Comparison of ENCODE assay signal across 9 mouse cellular contexts in genomic region chr8:126734743-126735487, GRCm38 (mm10).
DNase-seq lines count a peak whose midpoint lies in the region; ATAC-seq lines count a peak whose summit lies in the region.
"Had no signal": no experiment of that assay in that cellular context is flagged by ENCODE, and none has a peak within 500 bp of the region (broad histone marks: within the 10 kb centered on the region; RNA-seq: fewer than 3 reads in every experiment).

No protein-coding gene starts in this region.

- ATAC-seq in embryonic facial prominence, embryonic 12.5 days (ENCODE audit: insufficient number of reproducible peaks, insufficient read depth, low FRiP score, low TSS enrichment): no peak
- ATAC-seq in intestine, embryonic 16.5 days: no peak
- no peak for ATAC-seq in neural tube, embryonic 13.5 days (ENCODE audit: low read depth)

- no peaks in the 10 kb centered on the region for H3K36me3 ChIP-seq in embryonic facial prominence, embryonic 12.5 days
- no peaks in the 10 kb centered on the region for H3K36me3 ChIP-seq in intestine, embryonic 16.5 days (ENCODE audit: control insufficient read depth, insufficient read depth, low read length)
- no peaks in the 10 kb centered on the region for H3K36me3 ChIP-seq in neural tube, embryonic 13.5 days

- no peaks in the 10 kb centered on the region for H3K27me3 ChIP-seq in embryonic facial prominence, embryonic 12.5 days
- no peaks in the 10 kb centered on the region for H3K27me3 ChIP-seq in intestine, embryonic 16.5 days (replicated peaks; ENCODE audit: control insufficient read depth, insufficient read depth, low read length)
- no peaks in the 10 kb centered on the region for H3K27me3 ChIP-seq in neural tube, embryonic 13.5 days

- H3K27ac ChIP-seq in embryonic facial prominence, embryonic 12.5 days: peak overlapping the region; percentile 54; the same call in 1 of the 2 replicates
- peak overlapping the region; percentile 99 for H3K27ac ChIP-seq in intestine, embryonic 16.5 days (ENCODE audit: low read length)
- peak overlapping the region; percentile 72 for H3K27ac ChIP-seq in neural tube, embryonic 13.5 days (replicated peaks)
- H3K27ac ChIP-seq: macrophage had no signal

- H3K9ac ChIP-seq in embryonic facial prominence, embryonic 12.5 days: no peak overlapping the region
- H3K9ac ChIP-seq in intestine, embryonic 16.5 days (ENCODE audit: low read depth, low read length): peak overlapping the region; percentile 23; the same call in 1 of the 2 replicates
- H3K9ac ChIP-seq in neural tube, embryonic 13.5 days: no peak overlapping the region

- no peak overlapping the region for H3K4me2 ChIP-seq in embryonic facial prominence, embryonic 12.5 days (replicated peaks)
- H3K4me2 ChIP-seq in intestine, embryonic 16.5 days (ENCODE audit: low read depth, low read length): no peak overlapping the region
- no peak overlapping the region for H3K4me2 ChIP-seq in neural tube, embryonic 13.5 days

- H3K9me3 ChIP-seq in embryonic facial prominence, embryonic 12.5 days: no peaks in the 10 kb centered on the region
- H3K9me3 ChIP-seq in intestine, embryonic 16.5 days (ENCODE audit: control insufficient read depth, low read length): no peaks in the 10 kb centered on the region
- no peaks in the 10 kb centered on the region for H3K9me3 ChIP-seq in neural tube, embryonic 13.5 days

- intact Hi-C loops in left cerebral cortex, postnatal 4 days (cut with DNase I): loop anchor here (10.0 kb wide), 1 partner anchor 140 kb away; the partner anchor contains the start of gene Irf2bp2
- intact Hi-C loops in left cerebral cortex, postnatal 14 days (cut with DNase I): loop anchor here (5.0 kb wide), 3 partner anchors 138 to 238 kb away; no protein-coding TSS in a partner anchor

- peaks cover 40% of the 10 kb centered on the region for H3K4me1 ChIP-seq in embryonic facial prominence, embryonic 12.5 days
- peaks cover 46% of the 10 kb centered on the region for H3K4me1 ChIP-seq in intestine, embryonic 16.5 days (ENCODE audit: control insufficient read depth, insufficient read depth, low read length)
- peaks cover 52% of the 10 kb centered on the region for H3K4me1 ChIP-seq in neural tube, embryonic 13.5 days (replicated peaks)

- DNase-seq in left cerebral cortex, postnatal 4 days: peak; percentile 26
- no peak for DNase-seq in left cerebral cortex, postnatal 14 days (ENCODE audit: low spot score in 2 of 2)
- no peak for DNase-seq in right cerebral cortex, adult 2 months (ENCODE audit: low spot score in 2 of 2)
- no peak for DNase-seq in urinary bladder, postnatal 25 days (ENCODE audit: low spot score)
- no peak for DNase-seq in B cell, adult 2 months

- WGBS in embryonic facial prominence, embryonic 12.5 days: 56% methylated on average over 7 of the region's 7 CpGs
- 43% methylated on average over 7 of the region's 7 CpGs for WGBS in intestine, embryonic 16.5 days
- 69% methylated on average over 7 of the region's 7 CpGs for WGBS in neural tube, embryonic 13.5 days

- no peak overlapping the region for H3K4me3 ChIP-seq in embryonic facial prominence, embryonic 12.5 days
- H3K4me3 ChIP-seq in intestine, embryonic 16.5 days (ENCODE audit: low read length): no peak overlapping the region
- no peak overlapping the region for H3K4me3 ChIP-seq in neural tube, embryonic 13.5 days
